Mouse (Mus musculus) ovary, postnatal 14 days (tissue): Measurements from ENCODE around the gene Dpm3.

ENCODE experiments used
- DNase-seq: peaks from one replicate; pipeline ENCODE4 v3.0.0; 2022; ENCODE audit warnings: low spot score

Gene Dpm3

DNA sequence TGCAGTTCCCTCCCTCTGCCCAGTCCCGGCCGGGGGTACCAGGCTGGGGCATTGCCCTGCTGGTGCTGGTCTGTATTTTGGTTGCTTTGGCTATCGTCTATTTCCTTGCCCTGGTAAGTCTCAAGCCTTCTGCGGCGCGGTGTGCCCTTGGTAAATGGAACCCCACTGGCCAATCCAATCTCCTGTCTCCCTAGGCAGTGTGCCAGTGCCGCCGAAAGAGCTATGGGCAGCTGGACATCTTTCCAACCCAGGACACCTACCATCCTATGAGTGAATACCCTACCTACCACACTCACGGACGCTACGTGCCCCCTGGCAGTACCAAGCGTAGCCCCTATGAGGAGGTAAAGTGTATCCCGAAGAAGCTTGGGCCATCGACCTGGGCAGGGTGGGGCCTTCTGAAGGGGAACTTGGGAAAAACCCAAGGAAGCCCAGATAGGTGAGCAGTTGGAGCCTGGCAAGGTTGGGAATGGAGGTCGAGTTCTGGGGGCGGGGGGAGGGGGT lies 27.3 kb upstream of the Dpm3 start:
- DNase-seq = no peak

DNA sequence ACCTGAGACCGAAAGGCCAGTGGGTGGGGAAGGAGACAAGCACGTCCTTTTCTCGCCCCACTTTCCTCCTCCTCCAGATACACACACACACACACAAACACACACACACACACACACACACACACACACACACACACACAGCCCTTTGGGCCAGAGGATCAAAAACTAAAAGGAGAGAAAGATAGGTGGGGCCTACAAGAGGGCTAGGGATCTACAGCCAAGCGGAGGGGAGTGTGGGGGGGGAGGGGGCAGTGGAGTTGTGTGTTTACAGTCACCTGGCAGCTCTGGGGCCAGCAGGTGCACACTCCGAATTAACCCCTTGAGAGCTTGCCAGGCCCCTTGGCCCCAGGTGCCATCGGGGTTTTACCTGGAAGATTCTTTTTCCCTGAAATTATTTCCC lies 26.5 kb upstream of the Dpm3 start:
- no peak for DNase-seq

DNA sequence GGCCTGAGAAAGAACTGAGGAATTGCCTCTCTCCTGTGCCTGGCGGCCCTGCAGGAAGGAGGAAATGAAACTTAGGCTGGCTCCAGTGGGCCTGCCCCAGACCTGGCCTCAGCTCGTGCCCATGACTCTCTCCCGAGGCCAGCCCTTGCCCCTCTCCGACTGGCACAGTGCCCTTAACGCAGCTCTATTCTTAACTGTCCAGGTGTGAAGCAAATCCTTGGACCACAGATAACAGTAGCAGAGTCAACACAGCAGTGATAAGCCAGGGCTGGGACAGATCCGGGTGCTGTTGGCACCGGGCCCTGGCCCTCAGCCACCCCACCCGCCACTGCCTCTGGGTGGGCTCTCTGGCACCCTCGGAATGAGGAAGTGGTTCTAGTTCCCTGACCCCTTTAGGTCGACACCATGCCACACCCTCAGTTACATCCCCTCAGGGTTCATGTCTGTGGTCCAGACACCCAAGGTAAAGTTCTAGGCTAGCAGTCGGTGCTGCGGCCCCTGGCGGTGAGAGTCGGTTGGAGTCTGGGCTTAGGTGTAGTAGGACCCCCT lies 25.5 kb upstream of the Dpm3 start:
- DNase-seq = no peak

DNA sequence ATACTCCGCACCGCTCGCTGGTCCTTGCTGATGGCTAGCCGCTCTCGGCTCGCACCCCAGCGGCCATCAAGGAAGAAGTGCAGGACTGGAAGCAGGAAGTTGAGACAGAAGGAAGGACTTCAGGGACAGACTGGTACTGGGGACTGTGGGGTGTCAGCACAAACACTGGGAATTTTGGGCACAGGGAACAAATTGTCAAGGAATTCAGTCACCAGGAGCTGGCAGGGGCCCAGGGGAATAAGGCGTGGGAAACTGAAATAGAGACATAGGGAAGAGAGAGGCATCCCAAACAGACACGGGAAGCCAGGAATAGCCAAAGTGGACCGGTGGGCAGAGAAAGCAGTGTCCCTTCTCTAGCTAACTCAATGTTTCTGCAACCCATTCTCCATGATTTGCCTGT lies 22.6 kb upstream of the Dpm3 start:
- DNase-seq = no peak

GRCm38 (mm10) chr3:89237682-89238081 lies 21.5 kb upstream of the Dpm3 start:
- DNase-seq = no peak

- no peak for DNase-seq
Observed at GRCm38 (mm10) chr3:89238494-89238893, 20.7 kb upstream of the Dpm3 start.

DNA sequence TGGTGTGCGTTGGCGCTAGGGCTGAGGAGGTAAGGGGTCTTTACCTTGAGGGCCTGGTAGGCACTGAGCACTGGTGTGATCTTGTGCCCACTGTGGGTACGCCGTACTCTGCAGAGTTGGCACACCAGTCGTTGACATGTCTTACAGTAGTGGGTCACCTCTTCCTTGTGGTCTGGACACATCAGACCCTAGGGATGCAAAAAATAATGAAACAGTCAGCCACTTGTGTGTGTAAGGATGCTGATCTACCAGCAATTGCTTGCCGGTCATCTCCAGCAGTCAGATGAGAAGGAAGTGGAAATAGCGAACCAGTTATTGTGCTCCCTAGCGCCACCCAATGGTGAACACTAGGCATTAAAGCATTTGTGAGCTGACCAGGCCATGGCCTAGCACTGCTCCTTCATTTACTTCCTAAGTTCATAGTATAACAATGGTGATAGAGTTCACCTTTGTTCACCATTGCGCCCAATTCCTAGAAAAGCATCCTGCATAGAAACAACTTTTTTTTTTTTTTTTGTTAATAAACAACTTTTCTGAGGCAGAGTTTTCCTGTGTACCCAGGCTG lies 16.7 kb upstream of the Dpm3 start:
- peak; percentile 53 for DNase-seq

GRCm38 (mm10) chr3:89243609-89244008 lies 15.5 kb upstream of the Dpm3 start:
- no peak for DNase-seq

DNA sequence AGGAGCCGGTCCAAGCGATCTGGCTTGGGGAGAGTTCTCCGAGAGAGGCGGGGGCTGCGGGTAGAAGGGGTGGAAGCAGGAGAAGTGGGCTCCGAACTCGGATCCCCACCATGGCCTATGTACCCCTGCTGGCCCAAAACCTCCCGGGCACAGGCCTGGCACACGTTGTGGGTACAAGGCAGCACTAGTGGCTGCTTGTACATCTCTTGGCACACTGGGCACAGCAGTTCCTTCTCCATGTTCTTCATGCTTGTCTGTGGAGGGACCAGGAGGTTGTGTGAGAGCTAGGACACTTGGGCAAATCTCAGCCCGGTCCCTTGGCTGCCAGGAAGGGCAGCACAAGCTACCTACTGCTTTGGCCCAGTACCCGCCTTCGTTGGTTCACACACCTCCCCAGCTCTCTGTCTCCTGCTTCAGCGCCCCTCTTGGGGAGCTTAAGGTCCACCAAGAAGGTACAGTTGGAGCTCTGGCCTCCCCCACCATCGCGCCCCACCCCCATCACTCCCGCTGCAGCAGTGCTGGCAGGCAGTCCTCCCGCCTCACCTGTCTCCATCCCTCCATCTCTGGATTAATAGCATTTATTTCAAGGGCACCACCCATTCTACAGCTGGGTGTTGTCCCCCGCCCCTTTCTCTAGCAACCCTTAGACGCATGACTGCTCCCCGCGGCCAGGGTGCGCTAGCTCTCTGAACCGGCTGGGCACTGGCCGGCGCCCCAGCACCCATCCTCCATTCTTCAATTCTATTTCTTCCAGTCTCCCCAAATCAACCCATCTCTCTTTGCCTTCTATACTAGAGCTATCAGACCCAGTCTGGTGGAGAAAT lies 14.8 kb upstream of the Dpm3 start:
- DNase-seq = no peak

GRCm38 (mm10) chr3:89244982-89245687 lies 14.0 kb upstream of the Dpm3 start:
- no peak for DNase-seq

GRCm38 (mm10) chr3:89245688-89246171 lies 13.4 kb upstream of the Dpm3 start, which contains the start of gene Krtcap2:
Krtcap2 (plus strand) TSS chr3:89245966.
- DNase-seq = no peak

DNA sequence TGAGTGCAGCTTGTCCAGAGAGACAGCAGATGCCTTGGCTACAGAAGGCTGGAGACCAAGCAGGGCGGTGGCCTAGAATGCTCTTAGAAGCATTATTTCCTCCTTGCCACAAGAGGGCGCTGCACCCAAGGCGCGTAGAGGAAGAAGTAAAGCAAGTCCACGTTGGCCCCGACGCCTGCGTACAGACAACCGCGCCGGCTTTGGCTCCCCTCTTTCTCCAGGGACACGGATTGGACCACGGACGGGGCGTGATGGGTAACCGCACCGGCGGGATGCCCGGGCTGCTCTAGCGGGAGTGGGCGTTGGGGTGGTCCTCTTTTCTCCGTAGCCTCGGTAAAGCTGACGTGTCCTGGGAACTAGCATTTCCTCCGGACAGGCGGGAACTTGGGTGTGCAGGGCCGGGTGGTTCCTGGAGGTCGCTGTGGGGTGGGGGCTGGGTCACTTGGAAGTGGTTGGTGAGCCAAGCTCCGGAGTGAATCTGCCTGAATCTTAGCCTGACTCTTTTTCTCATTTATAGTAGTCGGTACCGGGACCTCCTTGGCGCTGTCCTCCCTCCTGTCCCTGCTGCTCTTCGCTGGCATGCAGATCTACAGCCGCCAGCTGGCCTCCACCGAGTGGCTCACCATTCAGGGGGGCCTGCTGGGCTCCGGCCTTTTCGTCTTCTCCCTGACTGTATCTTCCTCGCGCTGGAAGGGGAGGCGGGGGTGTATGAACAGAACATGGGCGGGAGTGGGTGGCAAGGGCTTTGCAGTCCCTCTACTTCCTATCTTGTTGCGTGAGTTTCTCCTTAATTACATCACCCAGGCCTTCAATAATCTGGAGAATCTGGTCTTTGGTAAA lies 12.7 kb upstream of the Dpm3 start, which contains the start of gene Trim46:
Trim46 (minus strand) TSS at position 49 of the 840 bp plus-strand sequence.
- DNase-seq = peak; percentile 84

DNA sequence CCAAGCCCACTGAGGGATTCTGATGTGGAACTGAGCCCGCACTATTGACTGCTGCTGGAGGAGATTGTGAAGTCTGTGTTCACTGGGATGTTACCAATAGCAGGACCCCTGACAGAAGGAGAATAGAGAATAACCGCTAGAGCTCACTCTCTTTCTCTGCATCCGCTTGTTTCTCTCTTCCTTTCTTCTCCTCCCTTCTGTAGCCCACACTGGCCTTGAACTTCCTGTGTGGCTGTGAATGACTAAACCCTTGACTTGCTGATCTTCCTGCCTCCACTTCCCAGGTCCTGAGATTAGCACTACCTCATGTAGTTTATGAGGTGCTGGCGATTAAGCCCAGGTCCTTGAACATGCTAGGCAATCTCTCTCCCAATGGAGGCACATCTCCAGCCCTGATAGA lies 11.7 kb upstream of the Dpm3 start:
- no peak for DNase-seq

GRCm38 (mm10) chr3:89250435-89251040 lies 8.6 kb upstream of the Dpm3 start:
- no peak for DNase-seq

DNA sequence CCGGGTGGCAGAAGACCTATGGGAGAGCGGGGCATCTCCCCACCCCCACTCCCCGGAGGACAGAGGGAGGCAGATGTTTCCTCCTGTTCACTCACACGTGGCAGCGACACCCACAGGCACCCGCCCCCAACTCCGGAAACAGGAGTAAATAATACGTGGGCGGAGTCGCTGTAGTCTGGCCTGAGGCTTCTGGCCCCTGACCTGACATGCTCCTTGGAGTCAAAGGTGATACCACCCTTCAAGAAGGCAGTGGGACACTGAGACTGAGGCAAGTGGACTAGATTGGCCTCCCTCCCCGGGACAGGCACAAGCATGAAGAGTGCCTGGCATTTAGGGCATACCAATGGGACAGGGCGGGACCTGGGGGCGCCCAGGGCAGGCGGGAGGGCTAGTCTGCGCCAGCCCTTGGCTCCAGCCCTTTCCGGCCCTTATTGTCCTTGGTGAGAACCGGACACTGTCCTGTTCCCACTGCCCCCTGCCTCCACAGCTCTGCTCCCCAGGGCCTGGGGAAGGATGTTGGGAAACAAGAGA lies 7.7 kb upstream of the Dpm3 start:
- no peak for DNase-seq

DNA sequence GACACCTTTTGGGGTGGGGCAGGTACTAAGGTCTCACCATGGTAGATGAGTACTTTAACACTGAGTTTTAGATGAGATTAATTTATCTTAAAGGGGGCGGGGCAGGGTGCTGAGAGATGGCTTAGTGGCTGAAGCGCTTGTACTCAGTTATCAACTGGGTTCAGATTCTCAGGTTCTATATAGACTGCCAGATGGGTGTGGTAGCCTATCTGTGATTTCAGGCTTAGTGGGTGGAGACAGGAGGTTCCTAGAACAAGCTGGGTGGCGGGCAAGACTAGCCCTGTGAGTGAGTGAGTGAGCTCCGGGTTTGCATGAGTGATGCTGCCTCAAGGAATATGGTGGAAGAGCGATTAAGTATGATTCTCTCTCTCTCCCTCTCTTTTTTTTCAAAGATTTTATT lies 4.2 kb upstream of the Dpm3 start:
- no peak for DNase-seq

- no peak for DNase-seq
Observed at GRCm38 (mm10) chr3:89256177-89256576, 3.0 kb upstream of the Dpm3 start.

DNA sequence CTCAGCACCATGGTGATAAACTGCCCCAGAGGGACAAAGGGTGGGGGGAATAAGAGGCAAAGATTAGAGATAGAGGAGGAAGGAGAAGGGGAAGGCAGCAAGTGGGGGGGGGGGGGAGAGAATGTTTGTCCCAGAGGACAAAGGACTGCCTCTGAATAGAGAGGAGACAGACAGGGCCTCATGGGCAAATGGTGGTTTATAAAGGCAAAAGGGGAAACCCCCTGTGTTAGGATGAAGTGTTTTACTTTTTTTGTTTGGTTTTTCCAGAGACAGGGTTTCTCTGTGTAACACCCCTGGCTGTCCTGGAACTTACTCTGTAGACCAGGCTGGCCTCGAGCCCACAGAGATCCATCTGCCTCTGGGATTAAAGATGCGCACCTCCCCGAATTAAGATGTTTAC lies 1.1 kb downstream of the Dpm3 start:
- DNase-seq = no peak

GRCm38 (mm10) chr3:89262417-89262816 lies 3.3 kb downstream of the Dpm3 start:
- DNase-seq = no peak

GRCm38 (mm10) chr3:89266439-89266893 lies 7.3 kb downstream of the Dpm3 start:
- peak; percentile 51 for DNase-seq

GRCm38 (mm10) chr3:89268916-89269315 lies 9.8 kb downstream of the Dpm3 start:
- no peak for DNase-seq
